Mouse (Mus musculus) MEL (cell line): ENCODE measurements around the gene Aldh6a1. TPM values are rescaled to one million over a fixed set of nuclear protein-coding genes. Genes with fewer than 3 reads are reported as not detected.

Experiments used
- DNase-seq: peaks from one replicate; pipeline ENCODE4 v3.0.0; 2011; ENCODE audit warnings: low read depth, low spot score
- H3K27ac ChIP-seq: 2 replicates; pipeline ENCODE4 v1.5.1; 2012; ENCODE audit warnings: low read depth, mild to moderate bottlenecking, control low read depth, low read length, moderate library complexity; ENCODE audit not compliant: control insufficient read depth
- H3K27me3 ChIP-seq, 2 experiments: fragments of 150-350 bp in 1 of 2; sonication (generic) in 1 of 2; 2 replicates each; pipeline ENCODE4 v1.6.1; 2012; ENCODE audit warnings: low read length in 2 of 2, mild to moderate bottlenecking in 2 of 2, improper control_type of control experiment in 1 of 2, moderate library complexity in 1 of 2; ENCODE audit not compliant: insufficient read depth in 2 of 2, control insufficient read depth in 1 of 2
- H3K36me3 ChIP-seq, 2 experiments: 2 replicates each; pipeline ENCODE4 v1.6.1; 2012 to 2014; ENCODE audit warnings: low read length in 2 of 2, improper control_type of control experiment in 1 of 2, inconsistent platforms in 1 of 2, mild to moderate bottlenecking in 1 of 2; ENCODE audit not compliant: insufficient read depth in 2 of 2, control insufficient read depth in 1 of 2
- H3K4me1 ChIP-seq, 2 experiments: fragments of 150-350 bp in 1 of 2; sonication (generic) in 1 of 2; 2 replicates each; pipeline ENCODE4 v1.6.1; 2012; ENCODE audit warnings: low read length in 2 of 2, improper control_type of control experiment in 1 of 2, mild to moderate bottlenecking in 1 of 2; ENCODE audit not compliant: insufficient read depth in 2 of 2, control insufficient read depth in 1 of 2
- H3K4me3 ChIP-seq, 2 experiments: fragments of 150-350 bp in 1 of 2; sonication (generic) in 1 of 2; 2 replicates each; pipeline ENCODE4 v1.5.1; 2012; ENCODE audit warnings: low read depth in 2 of 2, low read length in 2 of 2, mild to moderate bottlenecking in 2 of 2, moderate library complexity in 2 of 2, control low read depth in 1 of 2, improper control_type of control experiment in 1 of 2; ENCODE audit not compliant: control insufficient read depth in 1 of 2, insufficient read depth in 1 of 2
- H3K79me2 ChIP-seq: 2 replicates; pipeline ENCODE4 v1.6.1; 2012; ENCODE audit warnings: mild to moderate bottlenecking, low read length, moderate library complexity; ENCODE audit not compliant: control insufficient read depth, poor library complexity, insufficient read depth
- H3K9ac ChIP-seq: 2 replicates; pipeline ENCODE4 v1.6.1; 2012; ENCODE audit warnings: low read depth, mild to moderate bottlenecking, control low read depth, low read length, moderate library complexity; ENCODE audit not compliant: control insufficient read depth, poor library complexity, severe bottlenecking
- H3K9me3 ChIP-seq: fragments of 150-350 bp; sonication (generic); replicated peaks from 2 replicates; pipeline ENCODE4 v1.6.1; 2012; ENCODE audit warnings: mild to moderate bottlenecking, low read length, improper control_type of control experiment, moderate library complexity; ENCODE audit not compliant: insufficient read depth
- E2F4 ChIP-seq: IDR thresholded peaks from 2 replicates; pipeline ENCODE4 v1.6.1; 2011; ENCODE audit warnings: low read depth, low read length, improper control_type of control experiment, borderline replicate concordance
- ELF1 ChIP-seq: IDR thresholded peaks from 2 replicates; pipeline ENCODE4 v1.6.1; 2014; ENCODE audit warnings: low read depth, mild to moderate bottlenecking, inconsistent platforms, low read length, improper control_type of control experiment, moderate library complexity
- EP300 ChIP-seq, 2 experiments: IDR thresholded peaks; 2 replicates each; pipeline ENCODE4 v1.6.1; 2011; ENCODE audit warnings: improper control_type of control experiment in 2 of 2, low read length in 2 of 2, low read depth in 1 of 2, mild to moderate bottlenecking in 1 of 2
- GABPA ChIP-seq: IDR thresholded peaks from 2 replicates; pipeline ENCODE4 v1.6.1; 2012; ENCODE audit warnings: low read depth, mild to moderate bottlenecking, inconsistent platforms, low read length, improper control_type of control experiment, moderate library complexity
- GATA1 ChIP-seq: IDR thresholded peaks from 2 replicates; pipeline ENCODE4 v1.6.1; 2011; ENCODE audit warnings: low read depth, low read length, improper control_type of control experiment
- JUND ChIP-seq: IDR thresholded peaks from 2 replicates; pipeline ENCODE4 v1.6.1; 2011; ENCODE audit warnings: low read depth, mild to moderate bottlenecking, improper control_type of control experiment, low read length
- MAFK ChIP-seq: IDR thresholded peaks from 2 replicates; pipeline ENCODE4 v1.6.1; 2011; ENCODE audit warnings: low read depth, mild to moderate bottlenecking, low read length, improper control_type of control experiment, borderline replicate concordance
- MAZ ChIP-seq: IDR thresholded peaks from 2 replicates; pipeline ENCODE4 v1.6.1; 2012; ENCODE audit warnings: low read depth, mild to moderate bottlenecking, inconsistent platforms, low read length, improper control_type of control experiment
- NELFE ChIP-seq: IDR thresholded peaks from 2 replicates; pipeline ENCODE4 v1.6.1; 2011; ENCODE audit warnings: low read depth, low read length, improper control_type of control experiment
- POLR2AphosphoS2 ChIP-seq: IDR thresholded peaks from 2 replicates; pipeline ENCODE4 v1.6.1; 2011; ENCODE audit warnings: low read length, improper control_type of control experiment
- RAD21 ChIP-seq: IDR thresholded peaks from 2 replicates; pipeline ENCODE4 v1.6.1; 2011; ENCODE audit warnings: mild to moderate bottlenecking, low read depth, low read length, improper control_type of control experiment
- RCOR1 ChIP-seq: IDR thresholded peaks from 2 replicates; pipeline ENCODE4 v1.6.1; 2012; ENCODE audit warnings: low read depth, mild to moderate bottlenecking, inconsistent platforms, low read length, improper control_type of control experiment
- TCF12 ChIP-seq: IDR thresholded peaks from 2 replicates; pipeline ENCODE4 v1.6.1; 2014; ENCODE audit warnings: low read depth, mild to moderate bottlenecking, inconsistent platforms, low read length, improper control_type of control experiment, moderate library complexity
- UBTF ChIP-seq: IDR thresholded peaks from 2 replicates; pipeline ENCODE4 v1.6.1; 2012; ENCODE audit warnings: low read depth, mild to moderate bottlenecking, inconsistent platforms, low read length, improper control_type of control experiment, moderate library complexity, borderline replicate concordance; ENCODE audit not compliant: insufficient read depth
- USF1 ChIP-seq: IDR thresholded peaks from 2 replicates; pipeline ENCODE4 v1.6.1; 2014; ENCODE audit warnings: low read depth, mild to moderate bottlenecking, inconsistent platforms, low read length, improper control_type of control experiment, moderate library complexity
- ZMIZ1 ChIP-seq: IDR thresholded peaks from 2 replicates; pipeline ENCODE4 v1.6.1; 2012; ENCODE audit warnings: low read depth, mild to moderate bottlenecking, inconsistent platforms, low read length, improper control_type of control experiment, moderate library complexity
- ZNF384 ChIP-seq: IDR thresholded peaks from 2 replicates; pipeline ENCODE4 v1.6.1; 2012; ENCODE audit warnings: low read depth, mild to moderate bottlenecking, inconsistent platforms, low read length, improper control_type of control experiment
- polyA plus RNA-seq, 2 experiments: library from polyadenylated mRNA; stranded (reverse) in 1 of 2; unstranded in 1 of 2; fragments of >175 nt in 1 of 2; fragments of >200 nt in 1 of 2; gene quantifications; 2 replicates each; pipeline versions ENCODE4 v1.2.1 to v1.2.4; 2012; ENCODE audit warnings: low replicate concordance in 2 of 2, low read depth in 1 of 2; ENCODE audit not compliant: insufficient read length in 2 of 2, insufficient read depth in 1 of 2, missing spikeins in 1 of 2
- total RNA-seq: library from RNA; depleted of rRNA; stranded (reverse); fragments of 300-350 nt; gene quantifications from 2 replicates; pipeline ENCODE4 v1.2.3, GENCODE M21; 2012

The Aldh6a1 gene
- total and polyA plus RNA-seq, 3 experiments, result 1.4 to 2.9 TPM; not detected in 1

- no peaks in the 10 kb centered on the region for H3K9me3 ChIP-seq
- peaks cover 14 to 23% of the 10 kb centered on the region in 2 experiments for H3K36me3 ChIP-seq
- no peak overlapping the region for H3K9ac ChIP-seq
- no peak for TF ChIP-seq ZMIZ1
- no peak for TF ChIP-seq TCF12
- no peak for TF ChIP-seq USF1
- TF ChIP-seq RAD21, result no peak
- no peak for TF ChIP-seq POLR2AphosphoS2
- no peak for TF ChIP-seq MAFK
- no peak for TF ChIP-seq RCOR1
- TF ChIP-seq JUND, result no peak
- TF ChIP-seq UBTF, result no peak
- no peak for TF ChIP-seq NELFE
- TF ChIP-seq ZNF384, result no peak
- no peak for TF ChIP-seq GABPA
- no peak for TF ChIP-seq ELF1
- no peak for TF ChIP-seq EP300 (IDR thresholded peaks at IDR 0.05; ENCODE audit: low read depth in 1 of 2, low read length in 2 of 2)
- no peaks in the 10 kb centered on the region for H3K27me3 ChIP-seq
- peaks cover 9% of the 10 kb centered on the region for H3K79me2 ChIP-seq
- DNase-seq, result no peak
- no peak overlapping the region for H3K4me3 ChIP-seq
- H3K27ac ChIP-seq, result no peak overlapping the region
- peaks cover 0 to 12% of the 10 kb centered on the region in 2 experiments; a peak in 2 of 4 replicates for H3K4me1 ChIP-seq
These were observed 6.1 kb upstream of the Aldh6a1 start for GRCm38 (mm10) chr12:84456911-84457310.

GRCm38 (mm10) chr12:84451801-84452200 lies 997 bp upstream of the Aldh6a1 start:
- Histone ChIP-seq H3K79me2 (peaks cover 13% of the 10 kb centered on the region), H3K9ac (peak overlapping the region; percentile 87), H3K27me3 (no peaks in the 10 kb centered on the region), H3K4me1 (peaks cover 3 to 12% of the 10 kb centered on the region in 2 experiments; a peak in 3 of 4 replicates), H3K9me3 (no peaks in the 10 kb centered on the region), H3K4me3 (peak overlapping the region; percentile 72 to 85), H3K36me3 (peaks cover 0 to 17% of the 10 kb centered on the region in 2 experiments; a peak in 3 of 4 replicates), H3K27ac (peak overlapping the region; percentile 78)
- no peak for DNase-seq
- no peak for TF ChIP-seq E2F4
- TF ChIP-seq NELFE, result 0 out of 2 replicates have a peak, but pooled peaks have one; percentile 25

GRCm38 (mm10) chr12:84450351-84450717 lies 470 bp downstream of the Aldh6a1 start:
- TF ChIP-seq GATA1 (no peak), TCF12 (no peak), MAZ (no peak)
- H3K9me3 ChIP-seq, result no peaks in the 10 kb centered on the region
- peaks cover 0 to 17% of the 10 kb centered on the region in 2 experiments; a peak in 2 of 4 replicates for H3K36me3 ChIP-seq
- no peak overlapping the region for H3K27ac ChIP-seq
- peak overlapping the region; percentile 61 for H3K9ac ChIP-seq
- no peak for DNase-seq
- H3K79me2 ChIP-seq, result peaks cover 13% of the 10 kb centered on the region
- peak overlapping the region; percentile 77 to 89 for H3K4me3 ChIP-seq
- H3K27me3 ChIP-seq, result no peaks in the 10 kb centered on the region
- H3K4me1 ChIP-seq, result peaks cover 3 to 12% of the 10 kb centered on the region in 2 experiments; a peak in 3 of 4 replicates
